Mouse (Mus musculus) embryonic fibroblast, embryonic 13.5 days (primary cell): ENCODE results near the gene BC016579.

ENCODE experiments used
- CTCF ChIP-seq: IDR thresholded peaks from 2 replicates; pipeline ENCODE4 v1.5.1; 2011; ENCODE audit warnings: mild to moderate bottlenecking, control low read depth, low read length, moderate library complexity, borderline replicate concordance; ENCODE audit not compliant: insufficient read depth
- POLR2A ChIP-seq: IDR thresholded peaks from 2 replicates; pipeline ENCODE4 v1.6.1; 2011; ENCODE audit warnings: low read depth, mild to moderate bottlenecking, control low read depth, low read length, moderate library complexity

DNA sequence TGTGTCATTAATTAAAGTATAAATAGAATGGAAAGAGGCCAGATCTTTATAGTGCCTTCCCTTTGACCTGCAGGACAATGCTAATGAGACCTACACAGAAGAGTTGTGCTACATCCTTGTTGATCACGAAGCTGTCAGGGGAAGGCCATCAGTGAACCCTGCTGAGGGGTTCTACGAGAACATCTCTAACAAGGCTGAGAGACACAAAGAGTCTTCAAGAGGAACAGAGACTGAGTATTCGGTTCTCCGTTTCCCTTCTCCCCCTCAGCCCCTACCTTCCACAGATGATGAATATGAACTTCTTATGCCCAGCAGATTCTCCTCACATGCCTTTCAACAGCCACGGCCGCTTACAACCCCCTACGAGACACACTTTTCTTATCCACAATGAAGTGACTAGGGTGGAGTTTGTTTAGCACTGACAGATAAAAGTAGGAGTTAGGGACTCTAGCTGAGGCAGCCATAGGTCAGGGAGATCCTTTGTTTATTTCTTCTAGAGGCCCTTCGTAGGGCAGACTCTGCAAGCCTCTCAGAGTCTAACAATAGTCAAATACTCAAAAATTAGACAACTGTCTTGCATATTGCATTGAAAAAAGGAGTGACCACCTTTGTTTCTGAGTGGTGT, 34.0 kb downstream of the BC016579 start:
- TF ChIP-seq POLR2A, result no peak
- no peak for TF ChIP-seq CTCF
